Mouse (Mus musculus) G1E-ER4 (cell line): ENCODE measurements around the gene Mup10. TPM values are rescaled to one million over a fixed set of nuclear protein-coding genes. Genes with fewer than 3 reads are reported as not detected.
"Not testable (repeated sequence)": the region's sequence is repeated elsewhere in the genome, so short reads cannot be mapped to it uniquely, and the experiment has no call there.

ENCODE experiments used
- GATA1 ChIP-seq: IDR thresholded peaks from one replicate; pipeline ENCODE4 v1.8.0; 2012; ENCODE audit warnings: low read length, inconsistent platforms
- polyA plus RNA-seq: library from polyadenylated mRNA; stranded (reverse); fragments of >175 nt; gene quantifications from 2 replicates; pipeline ENCODE4 v1.2.3, GENCODE M21; 2012

Mup10 gene
- polyA plus RNA-seq = not detected in 2 replicates

- not testable (repeated sequence) for TF ChIP-seq GATA1
These were observed at the start of gene Mup10 for GRCm38 (mm10) chr4:60582099-60582498. Gene Mup10, minus strand, starts transcription at chr4:60582199.

Other genes starting within 250 kb of the Mup10 start
- not detected in 2 replicates for gene Mup9, start 160.2 kb downstream of the Mup10 start, polyA plus RNA-seq
- not detected in 2 replicates for gene Mup1, start 80.2 kb downstream of the Mup10 start, polyA plus RNA-seq
- not detected in 2 replicates for gene Mup11, start 80.2 kb upstream of the Mup10 start, polyA plus RNA-seq
- not detected in 2 replicates for gene Mup12, start 159.1 kb upstream of the Mup10 start, polyA plus RNA-seq
- not detected in 2 replicates for gene Mup22, start 239.3 kb upstream of the Mup10 start, polyA plus RNA-seq